Mouse (Mus musculus): ENCODE results near the gene Fmnl3.
A peak's percentile ranks its signal among the peaks of the same experiment; 100 is the strongest.

Fmnl3 gene

DNA sequence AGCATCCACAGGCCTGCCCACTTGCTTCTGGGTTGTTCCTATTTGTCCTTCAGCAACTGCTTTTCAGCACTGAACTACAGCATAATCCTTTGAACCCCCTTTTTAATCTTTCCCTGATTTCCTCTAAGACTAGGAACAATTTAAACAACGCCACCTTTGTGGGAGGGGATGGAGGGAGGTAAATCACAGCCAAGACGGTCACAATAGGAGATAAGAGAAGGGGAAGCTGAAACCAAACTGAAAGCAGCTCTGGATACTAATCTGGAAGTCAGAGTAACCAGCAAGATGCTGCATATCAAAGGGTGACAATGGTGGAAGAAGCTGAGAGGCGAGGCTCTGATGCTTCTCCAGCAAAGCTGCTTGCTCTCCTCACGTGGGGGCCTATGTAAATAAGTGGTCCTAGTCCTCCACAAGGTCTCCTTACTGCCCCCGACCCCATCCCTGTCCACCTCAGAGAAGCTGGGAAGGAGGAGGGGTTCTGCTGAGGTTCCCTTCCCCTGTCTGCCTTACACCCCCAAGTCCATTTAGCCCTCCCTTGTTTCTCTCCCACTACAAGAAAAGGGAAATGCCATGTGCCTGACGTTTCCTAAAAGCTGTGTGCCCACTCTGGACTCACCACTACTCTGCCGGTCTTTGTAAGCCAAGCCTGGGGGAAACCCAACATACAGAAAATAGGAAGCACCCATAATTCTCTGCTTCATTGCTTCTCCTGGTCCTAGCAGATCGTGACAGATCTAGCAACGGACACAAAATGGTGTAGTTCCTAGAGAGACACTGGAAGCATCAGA is 27.9 kb downstream of the Fmnl3 start:
- DNase-seq, result no peak

DNA sequence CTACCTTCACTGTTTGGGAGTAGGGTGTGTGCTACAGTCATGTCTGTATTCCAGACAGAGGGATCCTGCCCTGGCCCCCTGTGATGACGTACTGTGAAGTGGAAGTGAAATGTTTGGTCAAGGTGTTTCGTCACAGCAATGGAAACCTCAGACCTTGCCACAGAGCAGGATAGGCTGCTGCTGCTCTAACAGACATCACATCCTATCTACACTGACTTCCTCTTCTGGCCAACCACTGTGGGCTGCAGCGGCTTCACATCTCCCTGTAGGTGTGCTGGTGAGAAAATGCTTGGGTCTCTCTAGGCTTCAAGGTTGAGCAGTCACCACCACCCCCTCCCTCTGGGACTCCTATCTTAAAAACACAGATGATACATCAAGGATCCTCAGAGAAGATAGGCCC is 29.2 kb downstream of the Fmnl3 start:
- DNase-seq, result no peak

DNA sequence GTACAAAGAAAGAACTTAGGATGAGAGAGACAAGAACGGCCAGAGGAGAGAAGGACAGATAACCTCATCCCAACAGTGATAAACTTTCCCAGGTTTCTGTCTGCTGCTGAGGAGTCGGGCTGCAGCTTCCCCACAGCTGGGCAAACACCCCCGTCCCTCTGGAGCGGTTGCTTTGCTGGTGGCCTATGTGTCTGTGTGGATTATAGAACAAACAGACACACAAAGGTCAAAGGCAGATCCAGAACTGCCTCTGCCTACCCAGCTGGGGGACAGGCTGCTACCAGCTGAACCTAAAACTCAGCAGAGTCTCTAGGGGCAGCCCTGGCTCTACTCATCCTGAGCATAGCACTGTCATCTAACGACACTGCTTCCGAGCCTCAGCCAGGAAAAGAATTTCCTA is 30.6 kb downstream of the Fmnl3 start:
- DNase-seq, result no peak

DNA sequence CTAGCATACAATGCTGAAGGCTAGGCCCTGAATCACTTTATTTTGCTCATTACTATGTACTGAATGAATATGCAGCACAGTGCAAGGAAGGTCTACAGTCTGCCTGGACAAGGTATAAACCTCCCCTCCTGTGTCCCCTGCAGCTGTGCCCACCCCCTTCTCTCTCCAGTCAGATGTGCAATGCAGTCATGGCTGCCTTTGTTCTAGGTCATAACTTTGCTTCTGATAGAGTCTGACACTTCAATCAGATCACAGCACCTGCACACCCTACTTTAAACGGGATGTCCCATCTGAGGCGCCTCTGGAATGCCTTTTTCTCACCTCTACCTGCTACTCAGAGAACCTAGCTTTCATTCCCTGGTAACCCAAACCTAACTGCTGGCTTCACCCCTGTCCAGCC is 31.4 kb downstream of the Fmnl3 start:
- no peak for DNase-seq

DNA sequence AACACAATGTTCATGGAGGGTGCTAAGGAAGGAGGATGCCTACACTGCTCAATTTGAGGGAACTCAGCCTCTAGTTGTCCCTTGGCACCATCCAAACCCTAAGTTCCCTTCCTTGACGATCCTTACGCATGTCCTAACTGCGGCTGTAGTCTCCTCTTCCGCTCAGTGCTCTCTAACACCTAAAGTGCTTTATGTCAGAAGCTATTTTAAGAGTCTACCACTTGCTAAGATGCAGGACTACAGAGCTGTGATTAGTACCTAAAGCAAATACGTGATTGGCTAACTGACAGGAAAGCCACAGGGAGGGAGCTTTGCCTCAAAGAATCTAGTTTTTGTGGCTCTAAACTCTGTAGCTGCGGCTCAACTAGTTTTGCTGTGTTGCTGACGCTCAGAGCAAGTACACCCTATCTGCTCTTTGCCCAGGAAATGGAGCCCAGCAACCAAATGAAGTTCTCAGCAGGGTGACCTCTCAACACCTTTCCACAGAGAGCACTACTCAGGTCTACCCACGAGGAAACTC is 34.4 kb downstream of the Fmnl3 start:
- no peak for DNase-seq

DNA sequence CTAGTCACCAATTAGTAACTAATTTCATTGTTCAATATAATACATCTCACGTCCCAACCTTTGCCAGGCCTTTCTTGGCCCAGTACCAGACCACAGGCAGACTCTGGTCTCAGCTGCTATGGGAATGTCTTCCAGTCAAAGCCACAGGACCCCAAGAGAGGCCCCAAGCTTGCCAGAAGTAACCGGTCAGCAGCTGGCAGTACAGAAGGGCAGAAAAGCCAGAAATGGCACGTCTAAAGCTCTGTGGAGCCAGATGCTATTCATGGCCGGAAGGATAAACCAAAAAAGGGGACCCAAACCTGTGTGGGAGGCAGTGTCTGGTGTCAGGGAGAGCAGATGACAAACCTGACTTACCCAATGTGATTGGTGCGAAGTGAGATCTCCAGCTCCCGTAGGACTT is 35.8 kb downstream of the Fmnl3 start:
- no peak for DNase-seq

DNA sequence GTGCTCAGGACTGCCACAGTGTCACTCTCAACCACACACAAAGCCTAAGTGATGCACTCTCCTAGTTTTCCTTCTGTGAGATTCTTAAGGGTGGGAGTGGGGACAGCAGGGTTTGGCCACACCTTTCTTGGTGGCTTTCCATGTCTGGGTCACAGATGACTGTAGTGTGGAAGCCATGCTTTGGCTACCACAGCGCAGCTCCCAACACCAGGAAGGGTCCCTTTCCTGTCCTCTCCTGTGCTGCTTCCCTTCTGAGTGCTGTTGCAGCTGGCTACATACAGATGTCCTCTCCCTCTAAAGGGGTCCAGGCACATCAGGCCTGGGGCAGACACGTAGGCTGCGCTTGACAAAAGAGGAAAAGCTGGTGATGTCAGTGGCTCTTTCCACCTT is 36.6 kb downstream of the Fmnl3 start:
- DNase-seq, result no peak

DNA sequence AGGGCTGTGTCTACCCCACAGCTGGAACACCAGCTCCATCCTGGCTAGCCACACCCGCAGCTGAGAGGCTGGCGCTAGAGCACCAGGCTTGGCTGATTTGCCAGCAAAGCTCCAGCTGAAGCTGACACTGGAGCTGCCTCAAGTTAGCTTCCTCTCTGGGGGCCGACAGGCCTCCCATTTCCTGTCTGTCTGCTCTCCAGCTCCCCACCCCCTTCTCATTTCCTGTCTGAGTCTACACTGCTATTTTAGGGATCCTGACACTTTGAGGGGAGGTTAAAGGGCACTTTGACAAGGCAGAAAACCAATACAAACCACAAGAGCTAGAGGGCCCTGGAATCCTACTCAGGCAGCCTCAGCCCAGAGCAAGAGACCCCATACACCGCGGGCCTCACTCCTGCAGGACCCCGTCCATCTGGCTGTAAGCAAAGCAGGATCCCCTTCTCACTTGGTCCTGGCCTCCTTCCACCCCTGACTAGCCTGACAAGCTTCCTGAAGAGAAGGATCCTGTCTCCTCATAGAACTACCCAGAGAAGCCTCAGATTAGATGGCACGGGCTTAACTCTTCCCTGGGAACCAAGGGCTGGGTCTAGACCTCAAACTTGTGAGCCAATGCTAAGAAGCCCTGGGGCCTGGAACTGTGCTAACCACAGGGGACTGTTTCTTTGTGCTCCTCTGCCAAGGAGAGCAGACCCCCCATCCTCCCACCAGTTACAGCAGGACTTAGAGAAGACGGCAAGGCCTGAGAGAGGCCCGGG is 37.2 kb downstream of the Fmnl3 start:
- peak; percentile 82 for DNase-seq

DNA sequence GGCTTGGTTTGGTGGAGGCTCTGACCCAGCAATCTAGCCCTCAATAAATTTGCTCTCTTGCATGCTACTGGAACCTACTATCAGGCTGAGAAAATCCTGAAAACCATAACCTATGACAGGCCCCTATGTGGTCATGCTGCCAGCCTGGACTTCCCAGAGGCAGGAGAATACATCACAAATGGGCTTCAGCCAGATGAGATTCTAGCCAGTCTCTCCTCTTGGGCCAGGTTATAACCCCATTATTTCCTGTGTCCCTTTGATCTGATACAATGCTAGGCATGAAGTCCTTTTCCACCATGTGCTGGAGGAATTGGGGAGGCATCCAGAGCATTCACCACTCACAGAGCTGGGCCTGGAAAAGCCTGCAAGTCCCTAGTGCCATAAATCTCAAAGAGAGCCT is 38.2 kb downstream of the Fmnl3 start:
- DNase-seq, result no peak

DNA sequence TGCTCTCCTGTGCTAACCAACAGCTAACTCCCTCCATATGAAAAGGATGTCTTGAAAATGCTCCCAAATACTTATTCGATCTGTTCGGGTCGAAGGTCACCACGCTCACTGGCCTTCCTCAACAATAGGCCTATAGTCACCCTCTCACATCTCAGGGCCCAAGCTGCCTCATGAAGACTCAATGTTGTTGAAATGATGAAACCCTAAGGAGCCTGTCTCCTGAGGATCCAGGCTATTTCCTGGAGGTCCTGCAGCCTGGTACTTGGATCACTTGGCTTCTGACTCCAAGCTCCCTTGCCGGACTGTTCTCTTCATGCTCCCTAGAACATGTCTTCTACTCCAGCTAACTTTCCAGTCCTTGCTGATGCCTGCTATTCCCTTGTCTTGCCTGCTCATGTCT is 38.9 kb downstream of the Fmnl3 start:
- no peak for DNase-seq

DNA sequence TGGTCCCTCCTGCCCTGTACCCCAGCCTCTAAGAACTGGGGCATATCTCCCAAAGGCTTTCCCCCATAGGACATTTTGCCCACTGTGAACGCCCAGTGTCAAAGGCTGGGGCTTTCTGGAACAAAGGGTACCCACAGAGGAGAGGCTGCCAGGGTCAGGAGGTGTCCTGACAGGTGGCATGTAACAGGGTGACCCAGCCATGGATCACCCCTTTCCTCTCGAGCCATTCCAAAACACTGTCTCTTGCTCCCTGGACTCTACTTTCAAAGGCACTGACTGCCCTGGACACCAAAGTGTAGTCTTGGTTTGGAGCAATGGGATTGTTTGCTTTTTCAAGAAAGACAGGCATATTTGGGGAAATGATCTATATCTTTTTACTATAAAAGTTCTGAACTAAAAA is 40.0 kb downstream of the Fmnl3 start:
- DNase-seq, result no peak

DNA sequence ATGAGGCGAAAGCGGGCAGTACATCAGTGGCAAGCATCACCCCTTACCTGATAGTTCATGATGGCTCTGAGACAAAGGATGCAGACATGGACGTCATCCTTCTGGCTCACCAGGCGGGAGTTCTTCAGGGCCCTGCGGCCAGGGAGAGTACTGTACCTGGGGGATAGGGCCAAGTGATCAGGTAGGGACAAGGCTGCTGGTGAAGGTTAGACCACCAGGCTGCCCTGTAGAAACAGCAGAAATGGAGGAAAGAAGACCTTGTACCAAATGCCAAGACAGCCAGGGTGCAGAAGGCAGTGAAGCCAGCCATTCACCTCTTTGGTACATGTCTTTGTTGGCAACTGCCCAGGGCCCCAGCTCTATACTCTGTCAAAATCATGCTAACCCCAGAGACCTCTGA is 42.3 kb downstream of the Fmnl3 start:
- DNase-seq, result no peak

DNA sequence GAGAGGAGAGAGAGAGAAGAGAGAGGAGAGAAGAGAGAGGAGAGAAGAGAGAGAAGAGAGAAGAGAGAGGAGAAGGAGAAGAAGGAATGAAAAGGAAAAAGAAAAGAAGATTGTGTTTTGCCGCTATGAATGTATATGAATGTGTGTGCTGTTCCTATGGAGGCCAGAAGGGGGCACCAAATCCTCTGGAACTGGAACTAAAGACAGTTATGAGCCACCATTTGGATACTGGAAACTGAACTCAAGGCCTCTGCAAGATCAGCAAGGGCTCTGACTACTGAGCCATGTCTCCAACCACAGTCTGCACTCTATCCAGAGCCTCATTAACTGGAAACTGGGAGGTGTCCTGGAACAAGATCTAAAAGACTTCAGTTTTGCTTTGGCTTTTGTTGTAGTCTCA is 43.3 kb downstream of the Fmnl3 start:
- peak; percentile 68 for DNase-seq

DNA sequence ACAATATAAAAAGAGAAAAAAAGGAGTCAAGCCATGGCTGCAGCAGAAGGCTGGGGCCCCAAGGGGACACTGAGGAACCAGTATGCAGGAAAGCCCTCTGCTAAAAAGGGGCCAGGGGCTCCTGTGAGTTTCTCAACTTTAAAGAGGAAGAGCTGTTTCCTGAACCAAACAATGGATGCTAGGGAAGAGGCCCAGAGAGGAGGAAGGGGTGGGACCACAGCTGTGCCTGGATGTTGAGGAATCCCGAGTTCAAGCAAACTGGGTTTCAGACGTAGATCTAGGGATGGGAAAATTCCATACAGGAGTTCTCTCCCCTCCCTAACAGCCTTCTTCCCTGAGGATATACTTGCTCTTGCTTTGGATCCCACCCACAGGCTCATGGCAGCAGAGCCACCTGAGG is 43.9 kb downstream of the Fmnl3 start:
- no peak for DNase-seq

DNA sequence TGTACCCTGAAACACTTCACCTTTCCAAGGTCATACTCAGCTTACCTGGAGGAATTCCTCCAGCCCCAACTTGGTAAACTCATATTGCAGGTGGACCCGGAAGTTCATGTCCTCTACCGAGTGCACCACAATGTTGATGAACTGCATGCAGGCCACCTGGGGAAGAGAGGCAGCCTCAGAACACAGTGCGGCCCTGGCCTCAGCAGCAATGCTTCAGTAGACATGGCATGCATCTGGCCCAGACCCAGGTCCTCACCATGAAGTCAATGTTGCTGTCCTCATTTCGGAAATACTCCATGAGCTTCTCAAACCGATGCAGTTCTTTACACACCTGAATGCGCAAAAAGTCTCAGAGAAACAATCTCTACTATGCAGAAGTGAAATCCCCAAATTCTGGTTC is 44.7 kb downstream of the Fmnl3 start:
- no peak for DNase-seq

DNA sequence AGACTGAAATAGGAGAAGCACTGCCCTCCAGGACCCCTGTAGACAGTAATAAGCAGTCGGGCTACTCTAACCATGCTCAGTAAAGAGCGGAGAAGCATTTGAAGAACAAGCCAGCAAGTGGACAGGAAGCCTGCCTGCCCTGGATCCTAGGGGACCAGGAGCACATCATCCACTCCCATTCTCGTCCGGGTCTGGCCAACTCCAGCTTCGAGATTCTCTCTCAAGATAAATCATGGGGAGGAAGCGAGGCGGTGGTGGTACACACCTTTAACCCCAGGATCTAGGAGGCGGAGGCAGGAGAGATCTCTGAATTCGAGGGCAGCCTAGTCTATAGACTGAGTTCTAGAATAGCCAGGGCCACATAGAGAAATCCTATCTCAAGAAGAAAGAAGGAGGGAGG is 46.1 kb downstream of the Fmnl3 start:
- DNase-seq, result no peak

DNA sequence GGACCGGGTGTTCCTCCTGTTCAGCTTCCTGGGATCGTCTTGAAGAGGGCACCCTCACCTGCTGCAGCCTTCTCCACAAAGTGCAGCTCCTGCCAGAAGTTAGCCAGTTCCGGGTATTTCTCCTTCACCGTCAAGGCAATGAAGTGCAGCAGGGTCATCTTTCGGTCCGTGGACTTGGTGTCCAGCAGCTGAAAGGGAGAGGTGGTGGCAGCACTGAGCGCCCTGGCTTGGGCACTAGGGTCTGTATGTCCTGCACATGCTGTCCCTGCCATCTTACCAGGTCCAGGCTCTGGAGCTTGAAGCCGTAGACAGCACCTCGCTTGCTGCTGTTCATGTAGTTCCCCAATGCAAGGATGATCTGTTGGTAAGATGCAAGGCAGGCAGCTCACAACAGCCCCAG is 49.3 kb downstream of the Fmnl3 start:
- DNase-seq, result no peak

DNA sequence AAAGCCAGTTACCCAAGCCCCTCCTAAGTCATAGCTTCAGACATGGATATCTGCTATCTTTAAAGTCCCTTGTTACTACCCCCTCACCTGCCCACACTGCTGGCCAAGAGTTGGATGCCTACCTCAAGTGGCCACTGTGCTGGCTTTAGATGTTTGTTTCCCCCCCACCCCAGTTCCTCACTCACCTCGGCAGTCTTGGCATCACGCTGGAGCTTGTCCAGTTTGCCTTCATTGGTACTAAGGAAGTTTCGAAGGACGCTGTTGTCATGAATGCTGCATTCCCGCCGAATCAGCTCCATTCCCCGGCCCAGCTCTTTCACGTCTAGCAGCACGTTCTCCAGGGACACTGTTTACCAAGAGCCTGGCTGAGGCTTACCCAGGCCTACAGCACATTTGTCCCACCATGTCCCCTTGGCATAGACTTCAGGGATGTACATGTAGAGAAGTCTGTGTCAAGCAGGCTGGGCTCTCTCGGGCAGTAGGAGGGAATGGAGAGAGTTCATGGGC is 50.1 kb downstream of the Fmnl3 start:
- no peak for DNase-seq

DNA sequence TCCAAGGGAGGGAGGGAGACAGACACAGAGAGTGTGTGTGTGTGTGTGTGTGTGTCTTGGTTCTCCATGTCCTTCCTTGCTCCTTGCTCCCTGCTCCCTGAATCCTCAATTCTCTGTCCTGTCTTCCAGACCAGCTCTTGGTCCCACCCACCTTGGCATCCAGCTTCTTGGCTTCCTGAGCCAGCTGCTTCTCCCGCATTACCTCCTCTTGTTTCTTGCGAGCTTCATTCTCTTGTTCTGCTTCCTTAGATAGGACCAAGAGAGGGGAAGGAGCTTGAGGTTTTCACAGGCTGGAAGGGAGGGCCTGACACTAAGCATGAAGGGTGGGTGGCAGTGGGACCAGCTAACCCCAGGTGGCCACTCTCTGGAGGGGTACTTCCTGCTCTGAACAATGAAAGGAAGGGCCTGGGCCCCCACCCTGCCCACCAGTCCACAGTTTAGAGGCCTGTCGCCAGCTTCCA is 50.8 kb downstream of the Fmnl3 start:
- no peak for DNase-seq

DNA sequence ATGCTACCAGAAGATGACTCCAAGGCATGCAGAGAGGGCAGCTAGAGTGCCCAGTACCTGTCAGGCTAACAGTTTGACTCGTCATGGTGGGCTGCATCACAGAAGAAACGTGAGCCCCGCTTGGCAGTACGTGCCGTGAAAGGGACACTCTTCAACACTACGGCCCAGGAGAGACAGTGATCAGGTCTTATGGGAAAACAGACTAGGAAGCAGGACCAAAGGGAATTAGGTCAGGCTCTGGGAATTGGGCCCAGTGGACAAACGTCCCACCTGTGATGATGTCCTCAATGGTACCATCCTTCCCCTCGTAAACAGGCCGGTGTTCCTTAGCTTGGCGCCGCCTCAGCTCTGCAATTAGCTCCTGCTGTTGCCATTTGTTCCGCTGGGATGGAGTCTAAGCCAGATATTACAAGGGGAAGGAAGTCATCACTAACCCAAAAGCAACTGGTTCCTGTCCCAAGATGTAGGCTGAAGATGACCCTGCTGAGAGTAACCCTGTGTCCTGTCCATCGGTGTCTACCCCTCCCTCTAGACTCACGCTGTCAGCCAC is 51.3 kb downstream of the Fmnl3 start:
- DNase-seq, result no peak

DNA sequence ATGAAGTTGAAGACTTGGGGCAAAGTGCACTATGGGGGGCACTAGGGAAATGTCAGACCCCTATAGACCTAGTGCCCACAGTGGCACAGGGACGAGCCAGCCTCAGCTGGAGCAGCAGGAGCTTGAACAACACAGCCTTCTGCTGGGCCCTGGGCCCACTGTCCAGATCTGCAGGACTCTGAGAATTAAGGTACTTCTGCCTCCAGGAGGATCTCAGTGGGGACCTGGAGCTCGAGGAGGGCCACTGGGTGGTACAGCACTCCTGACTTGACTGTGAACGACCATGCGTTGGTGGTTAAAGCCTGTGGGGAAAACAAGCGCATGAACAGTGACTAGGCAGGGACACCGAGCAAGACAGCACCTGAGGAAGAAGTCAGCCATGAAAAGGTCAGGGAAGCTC is 52.2 kb downstream of the Fmnl3 start:
- DNase-seq, result no peak

DNA sequence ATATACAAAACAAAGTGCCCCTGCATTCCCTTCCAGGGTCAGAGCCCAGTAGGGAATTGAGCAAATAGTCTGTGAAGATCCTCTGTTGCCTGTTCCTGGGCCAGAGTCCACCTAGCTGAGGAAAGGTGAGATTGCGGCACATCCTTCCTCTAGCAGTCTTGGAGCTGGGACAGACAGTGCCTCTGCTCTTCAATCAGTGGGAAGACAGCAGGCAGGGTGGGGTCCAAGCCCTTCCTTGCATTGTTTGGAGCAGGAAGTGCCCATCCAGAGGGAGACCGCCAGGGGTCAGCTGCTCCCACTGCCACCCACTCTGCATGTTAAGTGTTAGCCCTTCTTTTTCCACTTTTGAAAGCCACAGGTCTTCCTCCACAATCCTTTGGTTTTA is 53.0 kb downstream of the Fmnl3 start:
- peak; percentile 71 for DNase-seq

DNA sequence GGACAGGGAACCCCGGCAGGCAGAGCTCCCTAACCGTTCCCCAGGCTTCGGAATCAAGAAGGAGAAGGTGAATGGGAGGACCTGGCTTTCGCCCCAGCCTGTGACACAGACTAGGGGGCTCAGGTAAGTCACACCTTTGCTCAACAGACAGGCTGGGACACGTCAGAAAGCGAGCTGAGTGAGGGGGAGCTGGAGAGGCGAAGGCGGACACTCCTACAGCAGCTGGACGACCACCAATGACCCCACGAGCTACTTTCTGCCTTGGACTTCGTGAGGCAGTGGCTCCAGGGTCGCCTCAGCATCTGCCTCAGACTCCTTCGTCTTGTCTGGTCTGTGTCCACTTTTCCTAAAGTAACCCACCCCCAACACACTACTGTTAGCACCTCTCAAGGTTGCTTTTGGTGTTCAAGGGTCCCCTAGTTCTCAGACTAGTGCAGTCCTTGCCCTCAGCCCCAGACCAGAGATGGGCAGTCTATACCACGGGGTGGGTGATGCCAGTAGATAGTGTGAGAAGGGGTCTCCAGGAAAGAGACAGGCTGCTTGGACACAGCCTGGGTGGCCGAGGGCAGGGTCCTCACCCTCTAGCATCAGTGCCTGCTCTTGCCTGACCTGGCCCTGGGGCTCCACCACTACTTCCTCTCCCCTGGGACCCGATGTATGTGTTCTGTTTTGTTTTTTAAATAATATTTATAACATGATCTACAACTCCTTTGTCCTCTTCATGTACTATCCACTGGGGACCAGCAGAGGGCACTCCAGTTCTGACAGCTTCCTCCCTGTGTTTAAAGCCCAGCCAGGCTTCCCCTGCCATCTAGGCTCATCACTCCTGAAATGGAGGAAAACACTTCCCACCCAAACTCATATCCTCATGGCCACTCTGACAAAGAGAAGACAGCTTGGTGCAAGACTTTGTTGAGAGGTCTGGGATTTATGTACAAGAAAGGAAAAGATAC is 53.7 kb downstream of the Fmnl3 start:
- DNase-seq, result peak; percentile 88
